Mouse (Mus musculus) mouse embryonic stem cell (cell line): ENCODE results near the gene Card14.
"Not testable (repeated sequence)": the region's sequence is repeated elsewhere in the genome, so short reads cannot be mapped to it uniquely, and the experiment has no call there.

Experiments used
- in situ Hi-C, 2 experiments: fragments of 300-500 bp; cut with MboI; formaldehyde crosslinking; loops; 1 replicate in 1 of 2; 3 replicates in 1 of 2; pipeline ENCODE4 v1.14.3; 2019 to 2020; ENCODE audit warnings: low sequenced_read_pairs in 2 of 2, low pct_unique_long_range_greater_than_20kb in 1 of 2, mixed read lengths in 1 of 2; ENCODE audit not compliant: unreplicated experiment in 1 of 2

Card14 gene

DNA sequence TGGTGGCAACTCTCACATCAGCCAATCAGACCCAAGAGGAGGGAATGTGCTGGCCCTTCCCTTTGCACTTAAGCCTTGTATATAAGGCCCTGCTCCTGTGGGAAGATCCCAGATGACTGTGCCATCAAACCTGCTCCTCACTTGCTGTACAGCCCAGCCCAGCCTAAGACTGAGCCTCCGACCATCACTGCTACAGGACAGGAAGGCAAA is at the start of gene Card14:
TSS of gene Card14 (plus strand) at position 111 of the 210 bp plus-strand sequence.
- in situ Hi-C loops: no loop called here

- in situ Hi-C loops: no loop called here
Observed at GRCm38 (mm10) chr11:119258216-119258571, 49.4 kb upstream of the Card14 start.

DNA sequence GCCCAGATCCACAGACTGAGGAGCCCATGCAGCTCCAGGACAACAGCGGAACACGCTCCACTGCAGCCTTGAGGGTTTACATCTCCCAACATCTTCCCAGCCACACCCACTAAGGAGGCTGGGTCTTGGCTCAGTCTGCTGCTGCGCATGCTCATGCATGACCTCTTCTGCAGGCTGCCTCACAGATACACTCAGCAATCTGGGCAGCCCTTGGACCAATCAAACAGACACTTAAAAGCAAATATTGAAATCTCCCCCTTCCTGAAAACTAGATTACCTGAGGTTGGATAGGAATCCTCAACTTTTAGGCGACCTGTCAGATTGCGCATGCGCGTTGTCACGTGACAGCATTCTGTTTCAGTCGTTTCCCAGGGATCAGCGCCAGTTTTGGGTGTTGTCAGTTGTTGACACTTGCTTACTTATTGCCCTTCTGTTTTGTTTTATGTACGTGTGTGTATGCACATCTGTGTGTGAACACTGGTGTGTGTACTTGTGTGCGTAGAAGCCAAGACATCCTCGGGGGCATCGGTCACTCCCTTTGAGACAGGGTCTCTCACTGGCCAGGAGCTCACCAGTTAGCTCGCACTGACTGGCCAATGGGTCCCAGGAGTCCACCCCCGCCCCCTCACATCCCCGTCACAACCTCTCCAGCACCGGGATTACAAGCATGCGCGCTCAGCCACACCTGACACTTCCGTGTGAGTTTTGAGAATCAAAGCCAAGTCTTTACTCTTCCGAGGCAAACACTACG is 48.8 kb upstream of the Card14 start:
- in situ Hi-C loops: no loop called here

DNA sequence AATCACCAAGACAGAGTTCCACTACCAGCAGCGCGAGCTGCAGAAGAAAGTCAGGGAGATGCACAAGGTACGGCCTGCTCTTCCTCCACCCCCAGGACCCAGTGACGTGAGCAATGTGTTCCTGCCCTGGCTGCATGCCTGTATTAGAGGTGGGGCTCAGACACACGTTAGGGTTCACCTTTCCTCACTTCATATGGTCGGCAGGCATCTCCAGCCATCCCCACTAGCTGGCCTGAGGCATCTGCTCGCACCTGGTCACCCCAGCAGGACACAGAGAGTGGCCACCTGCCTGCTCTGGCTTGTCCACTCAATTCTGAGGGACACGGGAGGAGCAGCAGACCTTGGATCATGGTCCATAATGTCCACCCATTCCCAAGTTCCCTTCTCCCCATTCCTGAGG is 47.6 kb upstream of the Card14 start:
- in situ Hi-C loops: no loop called here

DNA sequence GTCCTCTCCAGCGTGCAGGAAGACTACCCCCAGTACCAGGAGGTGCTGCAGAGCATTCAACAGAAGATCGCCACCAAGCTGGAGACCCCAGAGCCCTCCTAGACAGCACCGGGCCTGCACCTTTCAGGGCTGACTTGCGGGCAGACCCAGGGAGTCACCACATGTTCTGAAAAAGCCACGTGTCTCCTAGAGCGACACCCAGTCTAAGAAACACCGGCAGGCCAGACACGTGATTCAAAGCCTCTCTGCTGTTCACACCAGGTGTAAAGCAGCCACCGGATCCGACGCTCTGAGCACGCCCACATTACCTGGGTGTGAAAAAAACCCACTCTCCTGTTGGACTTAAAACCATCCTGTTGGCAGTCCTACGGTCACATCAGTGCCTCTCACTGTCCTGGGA is 43.2 kb upstream of the Card14 start:
- in situ Hi-C loops: no loop called here

- in situ Hi-C loops: no loop called here
Observed at GRCm38 (mm10) chr11:119265811-119266210, 41.8 kb upstream of the Card14 start.

- in situ Hi-C loops: no loop called here
Observed at GRCm38 (mm10) chr11:119267241-119267674, 40.3 kb upstream of the Card14 start.

GRCm38 (mm10) chr11:119267768-119268556 is 39.6 kb upstream of the Card14 start, which contains the start of gene Gaa:
Gene Gaa, plus strand, starts transcription at chr11:119267887.
- in situ Hi-C loops: no loop called here

- in situ Hi-C loops: no loop called here
Observed at GRCm38 (mm10) chr11:119268557-119269195, 38.9 kb upstream of the Card14 start.

DNA sequence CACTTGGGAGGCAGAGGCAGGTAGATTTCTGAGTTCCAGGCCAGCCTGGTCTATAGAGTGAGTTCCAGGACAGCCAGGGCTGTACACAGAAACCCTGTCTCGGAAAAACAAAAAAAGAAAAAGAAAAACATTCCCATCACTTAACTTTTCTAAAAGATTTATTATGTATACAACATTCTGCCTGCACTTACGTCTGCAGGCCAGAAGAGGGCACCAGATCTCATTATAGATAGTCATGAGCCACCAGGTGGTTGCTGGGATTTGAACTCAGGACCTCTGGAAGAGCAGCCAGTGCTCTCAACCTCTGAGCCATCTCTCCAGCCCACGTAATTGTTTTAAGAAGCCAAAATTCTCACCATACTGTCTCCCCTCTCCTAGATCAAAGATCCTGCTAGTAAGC is 35.1 kb upstream of the Card14 start:
- in situ Hi-C loops: not testable (repeated sequence)

DNA sequence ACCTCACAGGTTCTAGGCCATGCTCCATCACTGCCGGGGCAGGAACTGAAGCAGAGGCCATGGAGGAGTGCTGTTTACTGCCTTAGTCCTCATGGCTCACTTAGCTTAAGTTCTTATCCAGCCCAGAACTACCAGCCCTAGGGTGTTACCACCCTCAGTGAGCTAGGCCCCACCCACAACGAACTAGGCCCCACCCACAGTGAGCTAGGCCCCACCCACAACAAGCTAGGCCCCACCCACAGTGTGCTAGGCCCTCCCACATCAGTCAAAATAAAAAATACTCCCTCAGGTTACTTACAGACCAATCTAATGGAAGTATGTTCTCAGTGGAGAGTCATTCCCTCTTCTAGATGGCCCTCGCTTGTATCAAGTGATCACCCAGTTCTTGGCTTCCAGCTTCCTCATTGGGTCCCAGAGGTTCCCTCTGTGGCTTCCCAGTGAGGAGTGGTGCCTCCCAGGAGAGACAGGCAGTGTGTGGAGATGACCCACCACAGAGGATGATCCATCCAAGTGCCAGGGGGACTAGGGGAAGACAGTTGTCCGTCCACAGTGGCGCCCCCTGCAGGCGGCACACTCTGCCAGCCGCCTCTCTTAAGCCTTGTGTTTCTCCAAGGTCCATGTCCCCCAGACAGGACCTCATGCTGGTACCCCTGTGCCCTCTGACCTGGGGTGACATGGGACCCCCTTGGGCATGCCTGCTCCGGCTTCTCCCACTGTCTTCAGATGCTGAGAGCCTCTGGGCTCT is 34.2 kb upstream of the Card14 start:
- in situ Hi-C loops: no loop called here

GRCm38 (mm10) chr11:119281030-119281429 is 26.5 kb upstream of the Card14 start:
- in situ Hi-C loops: no loop called here

DNA sequence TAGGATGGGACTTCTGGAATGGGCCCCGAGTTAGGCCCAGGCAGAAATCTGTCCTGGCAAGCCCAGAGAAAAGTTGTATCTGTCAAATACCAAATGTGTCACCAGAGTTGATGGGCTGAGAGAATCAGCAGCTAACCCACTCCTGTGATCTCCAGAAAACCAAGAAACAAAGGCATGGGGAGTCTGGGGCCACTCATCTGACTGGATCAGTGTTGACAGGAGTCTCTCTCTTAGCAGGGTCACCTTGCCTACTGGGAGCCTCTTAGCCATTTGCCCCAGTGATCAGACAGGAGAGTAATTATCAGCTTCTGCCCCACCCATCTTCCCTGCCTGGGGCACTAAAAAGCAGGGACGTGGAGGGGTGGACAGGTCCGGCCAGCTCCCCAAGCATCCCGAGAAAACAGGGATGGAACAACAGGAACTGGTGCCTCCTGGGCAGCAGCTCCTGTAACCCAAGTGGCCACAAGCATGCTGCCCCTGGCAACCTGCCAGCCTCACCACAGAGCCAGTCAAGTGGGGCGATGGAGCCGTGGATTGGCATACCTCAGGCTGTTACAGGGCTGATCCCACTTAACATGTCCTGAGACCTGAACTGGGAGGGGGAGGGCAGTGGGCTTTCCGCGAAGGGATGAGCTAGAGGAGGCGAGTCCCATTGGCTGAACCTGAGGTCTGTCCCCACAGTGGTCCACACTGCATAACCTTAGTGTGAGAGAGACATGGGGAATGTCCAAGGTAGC is 21.6 kb upstream of the Card14 start:
- in situ Hi-C loops: no loop called here

GRCm38 (mm10) chr11:119287207-119287992 is 20.2 kb upstream of the Card14 start:
- in situ Hi-C loops: no loop called here

DNA sequence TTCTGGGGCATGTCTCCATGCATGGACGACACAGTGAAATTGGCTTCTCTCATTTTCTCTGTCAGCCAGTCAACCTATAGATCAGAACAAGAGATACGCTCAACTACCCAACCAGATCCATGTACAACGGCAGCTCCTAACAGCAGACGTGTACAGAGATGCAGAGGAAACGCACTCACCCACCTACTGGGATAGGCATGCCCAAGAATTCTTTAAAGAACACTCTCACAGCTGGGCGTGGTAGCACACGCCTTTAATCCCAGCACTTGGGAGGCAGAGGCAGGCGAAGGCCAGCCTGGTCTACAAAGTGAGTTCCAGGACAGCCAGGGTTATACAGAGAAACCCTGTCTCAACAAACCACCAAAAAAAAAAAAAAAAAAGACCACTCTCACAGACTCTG is 14.7 kb upstream of the Card14 start:
- in situ Hi-C loops: not testable (repeated sequence)

GRCm38 (mm10) chr11:119297996-119298395 is 9.6 kb upstream of the Card14 start:
- in situ Hi-C loops: no loop called here

- in situ Hi-C loops: no loop called here
Observed at GRCm38 (mm10) chr11:119298917-119299316, 8.7 kb upstream of the Card14 start.
